Mouse (Mus musculus): ENCODE measurements around the gene Agtpbp1. TPM values are rescaled to one million over a fixed set of nuclear protein-coding genes. Genes with fewer than 3 reads are reported as not detected.

Gene Agtpbp1
- polyA plus RNA-seq, 1 experiment from 2014 or later: 55.6 TPM

GRCm38 (mm10) chr13:59431124-59431864 lies 153.7 kb downstream of the Agtpbp1 start:
- Histone ChIP-seq H3K4me1 (replicated peaks) (peaks cover 4% of the 10 kb centered on the region), H3K9me3 (no peaks in the 10 kb centered on the region; the same call in 1 of the 2 replicates), H3K36me3 (no peaks in the 10 kb centered on the region), H3K9ac (no peak overlapping the region; the same call in 1 of the 2 replicates), H3K27me3 (no peaks in the 10 kb centered on the region), H3K27ac (peak overlapping the region; percentile 71), H3K4me3 (no peak overlapping the region), H3K4me2 (peak overlapping the region; percentile 26; the same call in 1 of the 2 replicates)
- WGBS: 51% methylated on average over 18 of the region's 18 CpGs
- peak; percentile 77 for ATAC-seq (ENCODE audit: low FRiP score)

GRCm38 (mm10) chr13:59429369-59429768 lies 155.7 kb downstream of the Agtpbp1 start:
- Histone ChIP-seq H3K4me2 (no peak overlapping the region), H3K4me3 (no peak overlapping the region)
- WGBS: 97% methylated on average over 6 of the region's 6 CpGs

DNA sequence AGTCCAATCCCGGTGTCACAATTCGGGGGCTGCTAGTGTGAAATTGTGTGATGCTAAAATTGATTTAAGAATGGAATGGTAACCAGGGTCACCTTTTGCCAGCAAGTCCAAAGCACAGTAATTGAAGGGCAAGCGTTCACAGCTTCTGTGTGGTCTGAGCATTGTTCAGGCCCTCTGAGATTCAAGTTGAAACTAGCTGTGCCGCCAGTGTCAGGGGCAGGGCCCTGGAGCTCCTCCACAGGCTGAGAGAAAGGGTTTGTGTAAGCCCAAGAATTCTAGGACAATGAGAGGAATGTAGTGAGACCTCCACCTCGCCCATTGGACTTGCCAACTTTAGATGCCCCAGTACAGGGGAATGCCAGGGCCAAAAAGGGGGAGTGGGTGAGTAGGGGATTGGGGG lies 161.2 kb downstream of the Agtpbp1 start:
- no peak for ATAC-seq (ENCODE audit: low FRiP score)
- Histone ChIP-seq H3K4me1 (replicated peaks) (no peaks in the 10 kb centered on the region), H3K27ac (no peak overlapping the region), H3K27me3 (no peaks in the 10 kb centered on the region), H3K36me3 (no peaks in the 10 kb centered on the region), H3K4me2 (no peak overlapping the region), H3K9ac (no peak overlapping the region), H3K4me3 (no peak overlapping the region), H3K9me3 (no peaks in the 10 kb centered on the region)
- WGBS: 53% methylated on average over 5 of the region's 5 CpGs

More at GRCm38 (mm10) chr13:59429369-59429768, 155.7 kb downstream of the Agtpbp1 start:
- no peaks in the 10 kb centered on the region; the same call in 1 of the 2 replicates for H3K9me3 ChIP-seq
- H3K36me3 ChIP-seq: no peaks in the 10 kb centered on the region
- no peak for ATAC-seq (ENCODE audit: low FRiP score)
- peaks cover 4% of the 10 kb centered on the region for H3K4me1 ChIP-seq (replicated peaks)
- H3K27me3 ChIP-seq: no peaks in the 10 kb centered on the region
- no peak overlapping the region for H3K9ac ChIP-seq
- H3K27ac ChIP-seq: no peak overlapping the region

GRCm38 (mm10) chr13:59416530-59417230 lies 168.3 kb downstream of the Agtpbp1 start:
- ATAC-seq (ENCODE audit: low FRiP score): no peak
- H3K36me3 ChIP-seq: no peaks in the 10 kb centered on the region
- no peak overlapping the region for H3K4me2 ChIP-seq
- no peak overlapping the region for H3K27ac ChIP-seq
- no peaks in the 10 kb centered on the region for H3K4me1 ChIP-seq (replicated peaks)
- no peak overlapping the region for H3K9ac ChIP-seq
- H3K9me3 ChIP-seq: no peaks in the 10 kb centered on the region
- H3K4me3 ChIP-seq: no peak overlapping the region
- 90% methylated on average over 15 of the region's 15 CpGs for WGBS
- H3K27me3 ChIP-seq: no peaks in the 10 kb centered on the region

DNA sequence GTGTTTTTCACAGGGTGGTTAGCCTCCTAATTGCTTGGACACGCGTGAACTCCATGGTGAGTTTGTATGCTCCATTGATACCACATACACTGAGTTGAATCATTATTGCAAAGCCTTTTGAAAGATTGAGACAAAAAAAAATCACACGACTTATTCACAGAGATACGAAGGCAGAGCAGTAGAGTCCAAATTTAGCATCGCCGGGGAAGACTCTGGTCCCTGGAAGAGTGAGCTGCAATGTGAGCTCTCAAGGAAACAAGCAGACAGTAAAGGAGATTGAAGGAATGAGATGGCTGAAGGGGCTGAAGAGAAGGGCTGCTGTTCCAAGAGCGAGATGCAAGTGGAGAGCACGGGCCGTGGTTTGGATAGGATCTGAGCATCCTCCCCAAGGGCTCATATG lies 171.1 kb downstream of the Agtpbp1 start:
- WGBS: 90% methylated on average over 9 of the region's 9 CpGs
- Histone ChIP-seq H3K4me1 (replicated peaks) (no peaks in the 10 kb centered on the region), H3K9me3 (no peaks in the 10 kb centered on the region), H3K36me3 (no peaks in the 10 kb centered on the region), H3K4me3 (no peak overlapping the region), H3K27me3 (no peaks in the 10 kb centered on the region), H3K9ac (no peak overlapping the region), H3K4me2 (no peak overlapping the region), H3K27ac (no peak overlapping the region)
- ATAC-seq (ENCODE audit: low FRiP score): no peak

GRCm38 (mm10) chr13:59412672-59413071 lies 172.4 kb downstream of the Agtpbp1 start:
- Histone ChIP-seq H3K9ac (no peak overlapping the region), H3K4me1 (replicated peaks) (no peaks in the 10 kb centered on the region), H3K9me3 (no peaks in the 10 kb centered on the region), H3K4me2 (no peak overlapping the region), H3K27me3 (no peaks in the 10 kb centered on the region), H3K27ac (no peak overlapping the region), H3K4me3 (no peak overlapping the region), H3K36me3 (no peaks in the 10 kb centered on the region)
- WGBS: 95% methylated on average over 4 of the region's 4 CpGs
- no peak for ATAC-seq (ENCODE audit: low FRiP score)

- H3K9me3 ChIP-seq: no peaks in the 10 kb centered on the region
- peaks cover 7% of the 10 kb centered on the region for H3K4me1 ChIP-seq (replicated peaks)
- H3K27ac ChIP-seq: no peak overlapping the region
- H3K9ac ChIP-seq: no peak overlapping the region
- H3K4me3 ChIP-seq: no peak overlapping the region
- no peaks in the 10 kb centered on the region for H3K27me3 ChIP-seq
- 92% methylated on average over 6 of the region's 6 CpGs for whole genome bisulfite sequencing
- ATAC-seq (ENCODE audit: low FRiP score): no peak
- no peak overlapping the region for H3K4me2 ChIP-seq
- H3K36me3 ChIP-seq: no peaks in the 10 kb centered on the region
Measured at GRCm38 (mm10) chr13:59407182-59407581, 177.8 kb downstream of the Agtpbp1 start.

DNA sequence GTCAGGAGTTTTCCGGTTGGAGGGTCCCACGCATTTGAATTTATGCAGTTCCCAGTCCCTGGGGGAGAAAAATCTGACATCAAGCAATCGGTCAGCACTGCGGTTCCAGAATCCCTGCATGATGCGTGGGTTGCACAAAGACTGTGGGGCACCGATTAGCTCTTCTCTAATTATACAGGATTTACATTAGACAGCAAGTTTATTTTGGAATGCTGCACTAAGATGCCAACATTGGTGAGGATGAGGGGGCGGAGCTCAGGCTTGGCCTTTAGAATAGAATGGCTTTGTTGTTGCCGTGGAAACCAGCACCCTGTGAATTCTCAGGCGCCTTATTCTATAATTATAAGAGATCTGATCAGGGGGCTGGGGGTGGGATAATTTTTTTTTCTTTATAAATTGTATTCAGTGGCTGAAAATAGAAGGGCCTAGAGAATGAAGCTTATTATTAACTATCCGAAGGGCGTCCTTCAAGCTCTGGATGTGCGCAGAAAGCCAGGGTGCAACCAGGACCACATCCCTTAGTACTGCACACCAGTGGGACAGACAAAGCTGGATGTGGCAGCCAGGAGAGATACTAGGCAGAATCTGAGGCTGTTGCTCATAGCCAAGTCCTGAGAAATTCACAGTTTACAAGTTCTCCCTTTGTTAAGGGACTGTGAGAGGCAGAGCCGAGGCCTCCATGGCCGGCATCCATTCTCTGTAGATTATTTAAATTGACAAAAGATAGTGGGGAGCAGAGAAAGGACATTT lies 182.8 kb downstream of the Agtpbp1 start:
- peak; percentile 52; the same call in 1 of the 2 replicates for ATAC-seq (ENCODE audit: low FRiP score)
- H3K4me2 ChIP-seq: no peak overlapping the region
- WGBS: 44% methylated on average over 14 of the region's 14 CpGs

DNA sequence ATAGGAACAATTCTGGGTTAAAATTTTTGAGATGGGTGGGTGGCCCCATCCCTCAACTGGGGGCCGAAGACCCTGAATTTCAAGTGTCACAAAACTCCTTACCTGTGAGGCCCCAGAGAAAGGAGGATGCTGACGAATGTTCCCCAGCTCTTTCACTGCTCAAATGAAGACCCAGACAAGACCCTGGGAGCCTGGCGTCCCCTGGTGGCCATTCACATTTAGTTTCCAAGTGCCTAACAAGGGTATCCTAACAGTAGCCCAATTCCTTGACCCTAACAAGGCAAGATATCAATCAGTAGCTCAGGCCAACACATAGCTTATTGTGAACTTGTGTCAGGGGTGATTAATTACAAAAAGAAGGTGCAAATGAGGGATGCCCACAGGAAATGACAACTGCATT lies 187.5 kb downstream of the Agtpbp1 start:
- Histone ChIP-seq H3K36me3 (no peaks in the 10 kb centered on the region), H3K9ac (no peak overlapping the region), H3K9me3 (no peaks in the 10 kb centered on the region), H3K4me2 (no peak overlapping the region), H3K4me1 (replicated peaks) (peaks cover 11% of the 10 kb centered on the region), H3K27ac (no peak overlapping the region), H3K27me3 (no peaks in the 10 kb centered on the region), H3K4me3 (no peak overlapping the region)
- ATAC-seq (ENCODE audit: low FRiP score): no peak
- WGBS: 25% methylated on average over 3 of the region's 3 CpGs

More for the DNA sequence above, 182.8 kb downstream of the Agtpbp1 start:
- H3K4me1 ChIP-seq (replicated peaks): peaks cover 15% of the 10 kb centered on the region
- no peak overlapping the region for H3K9ac ChIP-seq
- no peaks in the 10 kb centered on the region for H3K9me3 ChIP-seq
- H3K4me3 ChIP-seq: no peak overlapping the region
- H3K36me3 ChIP-seq: no peaks in the 10 kb centered on the region
- peak overlapping the region; percentile 63 for H3K27ac ChIP-seq
- H3K27me3 ChIP-seq: no peaks in the 10 kb centered on the region

Other genes with a start within 250 kb of the Agtpbp1 start
- 156 and 159 TPM in 2 replicates for gene Naa35, start within 50 bp of the Agtpbp1 start, polyA plus RNA-seq (2015; fragmentation: Nextera tagmentation; extraction: Ambion mirVana)
- gene Golm1, start 90.6 kb upstream of the Agtpbp1 start, polyA plus RNA-seq (2015; fragmentation: Nextera tagmentation; extraction: Ambion mirVana): 49.3 and 50.6 TPM in 2 replicates
- gene 4921517D22Rik, start 108.9 kb upstream of the Agtpbp1 start, polyA plus RNA-seq (2015; fragmentation: Nextera tagmentation; extraction: Ambion mirVana): not detected in 2 replicates
- 0.04 TPM in 1 of 2 replicates, not detected in the other for gene Spata31d1a, start 125.1 kb upstream of the Agtpbp1 start, polyA plus RNA-seq (2015; fragmentation: Nextera tagmentation; extraction: Ambion mirVana)
- not detected in 2 replicates for gene Spata31d1b, start 127.1 kb upstream of the Agtpbp1 start, polyA plus RNA-seq (2015; fragmentation: Nextera tagmentation; extraction: Ambion mirVana)
- gene Spata31d1d, start 146.5 kb upstream of the Agtpbp1 start, polyA plus RNA-seq (2015; fragmentation: Nextera tagmentation; extraction: Ambion mirVana): not detected in 2 replicates
- 0.22 TPM in 1 of 2 replicates, not detected in the other for gene 1700014D04Rik, start 161.5 kb upstream of the Agtpbp1 start, polyA plus RNA-seq (2015; fragmentation: Nextera tagmentation; extraction: Ambion mirVana)
- gene Isca1, start 184.6 kb upstream of the Agtpbp1 start, polyA plus RNA-seq (2015; fragmentation: Nextera tagmentation; extraction: Ambion mirVana): 159 and 160 TPM in 2 replicates
- gene Gm49354, start 197.0 kb upstream of the Agtpbp1 start, polyA plus RNA-seq (2015; fragmentation: Nextera tagmentation; extraction: Ambion mirVana): not detected in 2 replicates
- gene Tut7, start 237.9 kb upstream of the Agtpbp1 start, polyA plus RNA-seq (2015; fragmentation: Nextera tagmentation; extraction: Ambion mirVana): 51.5 and 53.1 TPM in 2 replicates